Mouse (Mus musculus) layer of hippocampus, adult 18-20 months (tissue): ENCODE measurements around the gene Cib1. TPM values are rescaled to one million over a fixed set of nuclear protein-coding genes. Genes with fewer than 3 reads are reported as not detected.

Experiments used
- DNase-seq, 2 experiments: peaks; one replicate each; pipeline ENCODE4 v3.0.0; 2022; ENCODE audit warnings: low spot score in 2 of 2
- total RNA-seq, 2 experiments: library from RNA; stranded (reverse); gene quantifications; 2 replicates each; pipeline ENCODE4 v1.2.3; 2021

Gene Cib1
- total RNA-seq, 2 experiments from 2014 or later = 22.3 to 25.3 TPM

DNA sequence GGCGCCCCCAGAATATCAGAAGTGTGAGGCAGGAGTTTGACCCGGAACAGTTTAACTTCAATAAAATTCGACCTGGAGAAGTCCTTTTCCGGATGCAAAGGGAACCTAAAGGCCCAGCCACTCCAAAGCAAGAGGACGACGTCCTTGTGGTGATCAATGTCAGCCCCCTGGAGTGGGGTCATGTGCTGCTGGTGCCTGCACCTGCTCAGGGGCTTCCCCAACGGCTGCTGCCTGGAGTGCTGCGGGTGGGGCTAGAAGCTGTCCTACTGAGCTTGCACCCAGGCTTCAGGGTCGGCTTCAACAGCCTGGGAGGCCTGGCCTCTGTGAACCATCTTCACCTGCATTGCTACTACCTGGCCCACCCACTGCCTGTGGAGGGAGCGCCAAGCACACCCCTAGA is 5.9 kb upstream of the Cib1 start:
- DNase-seq = no peak

DNA sequence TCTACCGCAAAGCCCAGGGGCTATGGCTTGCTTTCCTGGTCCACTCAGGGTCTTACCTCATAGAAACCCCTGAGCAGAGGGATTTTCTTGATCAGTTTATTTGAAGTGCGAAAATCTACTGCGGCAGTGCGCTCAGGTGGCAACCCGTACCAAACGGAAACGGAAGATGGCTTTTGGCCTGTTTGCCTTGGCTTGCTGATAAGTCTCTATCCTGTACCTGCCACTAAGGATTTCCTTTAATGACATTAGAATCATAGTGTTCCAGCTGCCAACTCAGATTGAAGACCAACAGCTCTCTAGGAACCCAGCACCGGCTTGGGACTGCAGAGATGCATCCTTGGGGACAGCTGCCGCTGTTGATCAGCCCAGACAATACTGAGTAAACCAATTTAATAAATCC is 1.2 kb upstream of the Cib1 start:
- no peak for DNase-seq

DNA sequence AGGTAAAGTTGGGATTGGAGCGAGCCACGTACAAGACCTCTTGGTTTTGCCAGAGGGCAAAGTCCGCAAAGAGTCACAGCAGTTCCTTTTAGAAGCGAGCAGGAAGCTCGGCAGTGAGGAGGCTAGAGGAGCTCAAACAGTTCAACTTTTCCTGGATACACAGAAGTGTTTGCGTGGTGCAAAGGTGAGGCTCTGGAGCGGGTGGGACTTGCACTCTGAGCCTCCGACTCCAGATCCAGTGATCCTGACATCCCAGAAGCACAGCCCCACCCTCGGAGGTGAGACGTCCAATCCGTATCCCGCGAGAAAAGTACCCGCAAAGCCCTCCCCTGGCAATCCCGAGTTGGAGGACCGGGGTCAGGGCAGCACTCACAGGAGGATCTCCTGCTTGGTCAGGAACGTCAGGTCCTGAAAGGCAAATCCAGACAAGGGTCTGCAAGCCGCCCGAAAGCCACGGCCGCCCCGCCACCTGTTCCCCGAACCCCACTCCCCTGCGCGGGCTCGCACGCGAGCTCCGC is 583 bp downstream of the Cib1 start:
- peak in 1 of 2 experiments; percentile 24 for DNase-seq

DNA sequence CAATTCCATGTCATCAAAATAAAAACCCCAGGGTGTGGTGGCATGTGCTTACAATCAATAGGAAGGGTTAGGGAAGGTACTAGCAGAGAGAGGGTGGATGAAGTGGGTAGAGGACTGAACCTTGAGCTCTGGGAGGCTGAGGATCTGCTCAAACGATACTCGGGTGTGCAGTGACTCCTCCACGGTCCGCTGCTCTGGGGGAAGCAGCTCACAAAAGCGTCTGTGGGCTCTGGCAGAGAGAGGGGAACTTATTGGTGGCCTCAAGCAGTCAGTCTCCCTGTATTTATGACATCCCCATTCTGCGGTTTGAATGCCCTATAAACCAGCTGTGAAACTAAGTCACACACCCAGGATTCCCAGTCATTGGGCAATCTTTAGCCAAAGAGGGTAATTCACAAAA is 2.4 kb downstream of the Cib1 start:
- DNase-seq = no peak

DNA sequence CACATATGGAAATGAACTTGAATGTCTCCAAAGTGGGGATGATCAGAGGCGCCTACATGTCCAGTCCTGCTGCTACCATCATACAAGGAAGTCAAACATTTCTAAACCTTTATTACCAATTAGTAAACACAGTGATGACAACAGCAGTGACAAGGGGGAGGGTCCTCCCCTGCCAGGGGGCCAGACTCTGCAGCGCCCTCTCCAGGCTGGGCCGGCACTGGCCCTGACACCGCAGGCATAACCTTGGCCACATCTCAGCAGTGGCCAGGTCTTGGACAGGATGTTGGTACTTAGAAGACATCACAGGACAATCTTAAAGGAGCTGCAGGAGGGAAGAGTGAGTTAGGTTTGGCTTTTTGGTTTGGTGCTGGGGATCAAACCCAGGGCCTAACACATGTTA is 5.5 kb downstream of the Cib1 start:
- no peak for DNase-seq

DNA sequence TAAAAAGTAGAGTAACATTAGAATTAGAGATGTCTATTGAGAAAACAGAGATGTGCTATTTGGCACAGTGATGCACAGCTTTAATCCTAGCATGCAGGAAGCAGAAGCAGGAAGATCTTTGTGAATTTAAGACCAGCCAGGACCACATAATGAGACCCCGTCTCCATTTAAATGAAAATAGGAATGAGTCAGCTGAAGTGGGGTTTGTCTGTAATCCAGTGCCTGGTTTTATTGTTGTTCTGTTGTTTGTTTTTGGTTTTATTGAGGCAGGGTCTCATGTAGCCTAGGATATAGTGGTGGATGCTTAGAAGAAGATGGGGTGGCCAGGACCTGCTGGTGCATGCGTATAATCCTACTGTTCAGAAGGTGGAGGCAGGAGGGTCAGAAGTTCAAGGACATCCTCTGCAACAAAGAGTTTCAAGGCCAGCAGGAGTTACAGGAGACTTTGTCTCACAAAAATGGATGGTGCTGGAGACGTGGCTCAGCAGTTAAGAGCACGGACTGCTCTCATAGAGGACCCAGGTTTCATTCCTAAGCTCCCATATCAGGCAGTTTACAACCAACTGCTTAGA is 11.3 kb downstream of the Cib1 start:
- DNase-seq = no peak

DNA sequence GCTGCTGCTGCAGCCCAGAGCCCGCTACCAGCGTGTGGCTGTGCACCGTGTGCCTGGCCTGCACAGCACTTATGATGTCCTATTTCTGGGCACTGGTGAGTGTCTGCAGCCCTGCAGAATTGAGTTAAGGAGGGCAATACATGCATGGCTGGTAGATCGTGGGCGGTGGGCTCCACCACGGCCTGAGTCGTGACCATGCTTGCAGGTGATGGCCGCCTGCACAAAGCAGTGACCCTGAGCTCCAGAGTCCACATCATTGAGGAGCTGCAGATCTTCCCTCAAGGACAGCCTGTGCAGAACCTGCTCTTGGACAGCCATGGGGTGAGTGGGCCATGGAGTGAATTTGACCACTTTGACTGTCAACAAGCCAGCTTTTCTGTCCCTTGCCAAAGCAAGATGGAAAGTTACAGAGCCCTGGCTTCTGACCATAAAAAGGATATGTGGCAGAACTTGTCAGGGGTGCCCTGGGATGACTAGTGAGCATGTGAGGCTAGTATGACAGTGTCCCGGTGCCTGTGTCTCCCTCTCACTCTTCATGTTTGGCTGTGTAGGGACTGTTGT is 12.3 kb downstream of the Cib1 start:
- no peak for DNase-seq

DNA sequence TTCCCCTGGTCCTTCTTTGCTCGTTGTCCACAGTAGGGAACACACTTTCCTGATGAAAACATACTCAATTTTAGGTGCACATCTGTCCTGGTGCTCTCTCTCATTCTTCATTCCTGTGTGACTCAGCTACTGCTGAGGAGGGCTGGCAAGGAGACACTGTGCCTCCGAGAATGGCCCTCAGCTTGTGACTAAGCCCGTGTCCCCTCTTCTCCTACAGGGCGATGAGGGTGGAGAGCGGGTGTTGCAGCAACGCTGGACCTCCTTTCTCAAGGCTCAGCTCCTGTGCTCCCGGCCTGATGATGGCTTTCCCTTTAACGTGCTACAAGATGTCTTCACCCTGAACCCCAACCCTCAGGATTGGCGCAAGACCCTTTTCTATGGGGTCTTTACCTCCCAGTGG is 13.9 kb downstream of the Cib1 start:
- DNase-seq = no peak

DNA sequence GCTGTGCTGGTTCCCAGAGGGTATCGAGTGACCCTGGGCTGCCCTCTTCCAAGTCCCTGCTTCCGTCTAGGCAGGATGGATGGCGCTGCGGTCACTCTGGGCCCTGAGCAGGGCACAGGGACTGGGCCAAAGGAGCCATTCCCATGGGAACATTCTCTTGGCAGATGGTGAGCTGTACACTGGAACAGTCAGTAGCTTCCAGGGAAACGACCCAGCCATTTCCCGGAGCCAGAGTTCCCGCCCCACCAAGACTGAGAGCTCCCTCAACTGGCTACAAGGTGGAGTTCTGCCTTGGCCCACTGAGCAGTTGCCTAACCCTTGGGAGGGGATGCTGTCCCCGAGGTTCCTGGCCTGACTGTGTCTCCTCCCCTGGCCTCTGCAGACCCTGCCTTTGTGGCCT is 16.0 kb downstream of the Cib1 start:
- DNase-seq = peak in 1 of 2 experiments; percentile 61

DNA sequence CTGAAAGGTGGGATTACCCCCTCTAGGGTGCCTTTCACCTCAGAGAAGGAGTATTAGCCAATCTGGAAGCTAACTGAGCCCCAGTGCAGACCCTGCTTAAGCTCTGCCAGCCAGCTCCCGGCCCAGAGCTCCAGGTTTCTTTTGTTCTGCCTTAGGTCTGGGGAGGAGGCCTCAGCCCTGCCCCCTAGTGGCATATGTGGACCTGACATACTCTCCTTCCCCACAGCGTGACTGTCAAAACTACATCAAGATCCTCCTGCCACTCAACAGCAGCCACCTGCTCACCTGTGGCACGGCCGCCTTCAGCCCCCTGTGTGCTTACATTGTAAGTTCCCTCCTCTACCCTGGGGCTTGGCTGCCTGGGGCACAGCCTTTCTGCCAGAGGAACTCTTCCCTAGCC is 17.2 kb downstream of the Cib1 start:
- DNase-seq = peak; percentile 49 to 84

DNA sequence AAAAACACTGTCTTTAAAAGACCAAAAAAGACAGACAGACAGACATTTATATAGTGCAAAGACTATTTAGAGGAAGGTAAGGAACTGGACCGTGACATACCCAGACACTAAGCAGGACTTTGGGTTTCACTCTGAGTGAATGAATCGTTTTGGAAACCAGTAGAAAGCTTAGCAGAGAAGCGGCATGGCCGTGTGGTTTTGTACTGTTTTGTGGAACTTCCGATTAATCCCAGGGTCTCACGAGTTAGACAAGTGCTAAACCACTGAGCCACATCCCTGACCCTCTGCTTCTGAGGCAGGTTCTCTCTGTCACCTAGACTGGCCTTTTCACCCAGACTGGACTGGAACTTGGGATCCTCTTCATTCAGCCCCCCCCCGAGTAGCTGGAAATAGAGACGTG is 18.2 kb downstream of the Cib1 start:
- no peak for DNase-seq

DNA sequence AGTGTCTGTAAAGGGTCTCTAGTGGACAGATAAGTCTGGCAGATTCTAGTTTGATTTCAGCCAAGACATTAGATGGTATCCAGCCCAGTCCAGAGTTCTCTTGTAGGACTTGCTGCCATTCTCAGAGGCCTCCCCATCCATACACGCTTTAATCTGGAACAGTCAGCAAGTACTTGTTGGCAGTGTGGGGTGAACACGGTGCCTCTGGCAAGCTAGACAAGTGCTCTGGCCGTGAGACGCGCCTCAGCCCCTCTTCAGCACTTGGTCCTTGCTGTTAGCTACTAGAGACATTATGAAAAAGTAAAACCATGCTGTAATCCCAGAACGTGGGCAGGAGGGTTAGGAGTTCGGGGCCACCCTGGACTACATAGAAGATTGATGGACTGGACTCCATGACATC is 19.0 kb downstream of the Cib1 start:
- no peak for DNase-seq

DNA sequence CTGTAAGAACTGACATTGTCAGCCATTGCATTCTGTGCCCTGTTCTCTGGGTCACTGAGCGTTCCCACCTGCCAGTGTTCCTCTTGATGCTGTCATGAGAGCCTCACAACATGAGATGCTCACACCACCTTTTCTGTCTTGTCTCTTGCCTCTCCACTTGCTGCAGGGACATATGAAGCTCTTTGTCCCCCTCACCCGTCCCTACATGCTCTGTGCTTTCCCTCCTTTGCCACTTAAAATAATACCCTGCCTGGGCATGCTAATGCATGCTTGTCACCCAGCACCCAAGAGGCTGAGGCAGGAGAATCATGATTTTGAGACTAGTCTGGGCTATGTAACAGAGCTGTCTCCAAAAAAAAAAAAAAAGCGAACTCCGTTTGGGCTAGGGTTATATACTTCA is 21.6 kb downstream of the Cib1 start:
- DNase-seq = no peak

DNA sequence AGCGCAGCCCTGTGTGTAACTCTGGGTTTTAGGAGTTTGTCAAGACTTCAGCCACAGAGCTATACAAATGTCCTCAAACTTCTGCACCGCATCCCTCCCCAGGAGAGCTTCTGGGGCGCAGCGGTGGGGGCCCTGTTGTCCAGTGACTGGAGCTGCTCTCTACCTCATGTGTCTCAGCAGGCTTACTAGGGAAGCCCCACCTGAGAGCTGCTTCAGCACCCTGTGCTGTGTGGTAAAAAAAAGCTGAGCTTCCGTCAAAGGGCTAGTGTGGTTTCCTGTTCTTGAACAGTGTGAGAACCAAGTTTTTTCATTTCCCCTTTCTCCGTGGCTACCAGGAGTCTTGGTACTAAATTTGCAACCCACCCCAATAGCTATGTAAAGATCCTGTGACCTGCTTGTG is 22.9 kb downstream of the Cib1 start:
- DNase-seq = no peak

DNA sequence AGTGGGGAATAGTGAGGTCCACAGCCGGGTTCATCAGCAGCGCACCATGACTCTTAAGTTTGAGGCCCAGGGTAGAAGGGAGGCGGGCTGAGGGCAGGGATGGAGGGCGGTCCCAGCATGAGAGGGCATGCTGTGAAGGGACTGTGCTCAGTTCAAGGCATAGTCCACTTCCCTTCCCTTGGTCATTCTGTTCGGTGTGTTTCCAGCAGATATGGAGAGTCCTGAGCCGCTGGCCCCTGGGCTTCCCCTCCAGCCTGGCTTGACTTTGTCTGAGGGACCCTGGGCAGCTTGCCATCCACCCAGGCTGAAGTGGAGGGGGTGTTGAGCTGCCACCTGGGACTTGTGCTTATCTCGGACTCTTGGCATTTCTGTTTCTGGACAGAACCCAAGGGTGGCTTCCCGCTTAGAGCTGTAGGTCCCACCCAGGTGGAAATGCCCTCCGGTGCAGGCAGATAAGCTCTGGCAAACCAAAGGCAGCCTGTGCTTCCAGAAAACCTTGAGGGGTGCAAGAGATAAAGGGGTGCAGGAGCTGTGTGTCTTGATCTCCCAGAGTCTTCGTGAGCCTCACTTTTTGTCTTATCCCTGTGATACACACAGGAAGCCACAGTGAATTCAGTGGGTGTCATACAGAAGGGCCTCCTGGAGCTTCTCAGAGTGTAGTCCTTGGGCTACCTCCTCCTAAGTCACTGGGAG is 23.7 kb downstream of the Cib1 start:
- no peak for DNase-seq

DNA sequence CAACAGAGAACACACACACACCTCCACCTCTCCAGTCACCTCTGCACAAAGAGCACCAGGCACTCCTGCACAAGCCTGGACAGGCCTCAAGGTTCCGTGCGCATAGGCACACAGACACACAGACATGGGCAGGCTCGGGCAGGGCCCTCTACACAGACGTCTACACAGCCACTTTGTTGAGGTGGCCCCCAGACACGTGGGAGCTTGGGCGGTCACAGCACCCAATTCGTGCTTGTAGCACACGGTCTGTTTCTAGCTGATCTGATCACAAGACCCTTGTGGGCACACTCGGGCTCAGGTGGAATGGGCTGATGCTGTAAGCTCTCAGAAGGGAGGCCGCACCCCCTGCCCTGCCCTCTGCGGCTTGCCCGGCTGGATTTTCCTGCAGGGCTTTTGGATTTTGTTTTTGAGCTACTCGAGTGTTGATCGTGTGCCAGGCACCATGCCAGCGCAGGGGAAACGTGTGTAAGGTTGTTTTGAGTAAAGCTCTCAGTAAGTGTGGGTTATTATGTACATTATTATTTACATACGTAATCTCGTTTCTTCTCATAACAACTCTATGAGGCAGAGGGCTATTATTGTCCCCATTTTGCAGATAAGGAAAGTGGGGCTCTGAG is 24.5 kb downstream of the Cib1 start:
- no peak for DNase-seq

DNA sequence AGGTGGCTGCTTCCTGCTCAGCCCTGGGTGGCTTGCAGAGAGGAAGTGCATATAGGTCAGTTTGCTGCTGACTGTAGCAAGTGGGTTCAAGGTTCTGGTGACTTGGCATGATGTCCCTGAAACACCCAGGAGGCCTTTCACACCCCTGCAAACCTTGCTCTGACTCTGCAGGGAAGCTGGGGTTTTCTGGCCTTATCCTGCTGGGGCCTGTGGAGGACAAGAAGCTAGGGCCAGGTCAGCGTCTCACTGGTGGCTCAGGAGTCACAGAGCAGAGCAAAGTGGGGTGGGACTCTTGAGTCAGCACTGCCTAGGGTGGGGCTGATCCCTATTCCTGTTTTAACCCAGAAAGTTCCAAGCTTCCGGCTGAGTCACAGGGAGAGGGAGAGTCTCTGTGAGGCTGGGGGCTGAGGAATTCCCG is 25.3 kb downstream of the Cib1 start:
- no peak for DNase-seq

DNA sequence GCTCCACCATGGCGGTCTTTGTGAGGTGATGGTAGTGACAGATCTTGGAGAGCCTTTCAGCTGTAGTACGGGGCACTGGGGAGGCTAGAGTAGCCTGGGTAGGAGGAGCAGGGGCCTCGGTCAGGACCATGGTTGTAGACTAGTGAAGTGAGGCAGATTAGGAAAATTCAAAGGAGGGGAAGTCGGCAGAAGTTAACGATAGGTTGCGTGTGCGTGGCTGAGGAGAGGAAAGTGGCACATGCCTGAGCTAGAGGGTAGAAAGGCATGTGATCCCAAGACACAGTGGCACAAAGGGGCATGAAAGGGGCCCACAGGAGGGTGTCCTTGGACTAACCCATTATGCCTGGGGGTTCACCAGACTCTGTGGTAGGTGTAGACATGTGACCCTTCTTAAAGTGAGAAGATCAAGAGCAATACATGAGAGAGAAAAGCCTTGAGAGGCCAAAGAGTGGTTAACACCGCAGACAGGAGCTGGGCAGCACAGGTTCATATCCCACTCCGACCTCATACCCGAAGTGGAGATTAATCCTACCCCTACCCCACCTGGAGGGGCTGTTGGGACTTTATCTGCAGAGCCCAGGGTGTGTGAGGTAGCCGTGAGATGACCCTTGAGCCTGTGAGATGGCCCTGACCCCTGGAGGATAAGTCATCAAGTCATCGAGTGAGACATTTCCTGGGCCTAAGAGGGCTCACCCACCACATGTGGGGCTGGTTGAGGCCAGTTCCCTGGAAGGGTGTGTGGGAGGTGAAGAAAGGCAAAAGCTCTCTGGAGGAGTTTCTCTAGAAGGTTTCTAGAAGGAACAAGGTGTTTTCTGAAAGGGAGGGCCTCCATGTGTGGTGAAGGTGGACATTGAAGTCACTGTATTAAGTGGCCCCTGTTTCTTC is 26.7 kb downstream of the Cib1 start:
- DNase-seq = no peak

DNA sequence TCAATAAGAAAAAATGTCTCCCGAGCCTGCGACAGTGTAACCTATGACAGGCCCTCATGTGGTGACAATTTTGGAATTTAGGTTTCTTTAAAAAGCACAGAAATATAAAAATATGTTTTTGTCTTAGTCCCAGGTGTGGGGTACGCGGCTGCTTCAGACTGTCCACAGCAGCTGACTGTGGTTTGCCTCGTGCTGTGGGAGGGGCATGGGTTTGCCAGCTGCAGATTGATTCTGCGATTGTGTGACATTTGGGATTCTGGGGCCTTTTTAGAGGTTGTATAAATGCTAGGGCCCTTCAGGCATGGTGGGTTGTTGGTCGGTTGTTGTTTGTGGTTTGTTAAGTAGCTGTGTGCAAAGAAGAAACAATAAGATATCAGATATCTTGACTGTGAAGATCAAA is 27.7 kb downstream of the Cib1 start:
- DNase-seq = no peak

DNA sequence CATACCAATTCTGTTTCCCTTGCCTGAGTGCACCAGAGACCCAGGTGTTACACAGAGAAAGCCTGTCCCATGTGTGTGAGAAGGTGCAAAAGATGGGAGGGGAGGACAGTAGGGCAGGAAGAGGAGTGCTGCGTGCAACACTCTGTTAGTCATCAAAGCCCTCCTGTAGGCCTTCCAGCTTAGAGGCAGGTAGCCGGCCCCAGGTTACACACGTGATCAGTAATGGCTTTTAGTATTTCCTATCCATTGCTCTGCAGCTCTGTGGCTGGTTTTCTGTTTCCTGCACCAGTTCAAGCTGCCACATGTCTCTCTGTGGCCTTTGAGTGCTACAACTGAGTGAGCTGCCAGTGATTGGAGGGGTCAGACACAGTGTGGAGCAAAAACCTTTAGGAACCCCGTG is 28.3 kb downstream of the Cib1 start:
- DNase-seq = no peak

DNA sequence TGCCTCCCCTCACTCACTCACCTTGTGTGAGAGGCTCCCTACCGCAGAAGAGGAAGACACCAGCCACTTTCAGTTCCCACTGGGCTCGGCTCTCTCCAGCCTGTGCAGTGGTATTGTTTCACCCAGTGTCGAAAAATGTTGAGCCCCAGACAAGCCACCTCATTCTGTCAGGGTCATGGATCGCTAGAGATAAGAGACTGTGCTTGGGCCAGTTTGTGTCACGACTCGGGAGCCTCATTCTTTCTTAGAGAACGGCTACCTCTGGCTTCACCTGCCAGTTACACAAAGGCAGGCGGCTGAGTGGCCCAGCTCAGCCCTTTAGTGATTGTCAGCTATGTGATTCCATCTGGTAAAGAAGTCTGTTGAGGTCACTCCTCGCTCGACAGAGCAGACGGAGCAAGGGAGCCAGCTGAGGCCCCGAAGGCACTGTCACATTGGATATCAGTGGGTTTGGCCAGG is 28.9 kb downstream of the Cib1 start:
- DNase-seq = no peak
